Mouse (Mus musculus) mouse trophoblast stem cell (cell line): Measurements from ENCODE around the gene Msh6.
"Not testable (repeated sequence)": the region's sequence is repeated elsewhere in the genome, so short reads cannot be mapped to it uniquely, and the experiment has no call there.

Experiments used
- in situ Hi-C, 2 experiments: fragments of 300-500 bp; cut with MseI, MboI; formaldehyde crosslinking; loops; 2 replicates in 1 of 2; 3 replicates in 1 of 2; pipeline ENCODE4 v1.15.1; 2025

Gene Msh6

GRCm38 (mm10) chr17:87974629-87975228 lies at the start of gene Msh6:
Gene Msh6, plus strand, starts transcription at chr17:87975062.
- in situ Hi-C loops: no loop called here

- in situ Hi-C loops: no loop called here
These were observed 40.5 kb upstream of the Msh6 start for GRCm38 (mm10) chr17:87934326-87934725.

- in situ Hi-C loops: no loop called here
These were observed 40.1 kb upstream of the Msh6 start for GRCm38 (mm10) chr17:87934736-87935135.

GRCm38 (mm10) chr17:87936156-87936555 lies 38.7 kb upstream of the Msh6 start:
- in situ Hi-C loops: no loop called here

- in situ Hi-C loops: loop anchor here (5.0 kb wide), 2 partner anchors 67 to 177 kb away; no protein-coding TSS in a partner anchor
These were observed 25.8 kb upstream of the Msh6 start for GRCm38 (mm10) chr17:87948965-87949584.

- in situ Hi-C loops: not testable (repeated sequence)
These were observed 20.2 kb upstream of the Msh6 start for GRCm38 (mm10) chr17:87954618-87955124.

GRCm38 (mm10) chr17:87957096-87957840 lies 17.6 kb upstream of the Msh6 start:
- in situ Hi-C loops: no loop called here

- in situ Hi-C loops: no loop called here
These were observed 16.6 kb upstream of the Msh6 start for GRCm38 (mm10) chr17:87958283-87958682.

GRCm38 (mm10) chr17:87959406-87959805 lies 15.5 kb upstream of the Msh6 start:
- in situ Hi-C loops: not testable (repeated sequence)

GRCm38 (mm10) chr17:87959931-87960330 lies 14.9 kb upstream of the Msh6 start:
- in situ Hi-C loops: not testable (repeated sequence)

- in situ Hi-C loops: no loop called here
These were observed 11.5 kb upstream of the Msh6 start for GRCm38 (mm10) chr17:87963081-87964075.

- in situ Hi-C loops: not testable (repeated sequence)
These were observed 6.4 kb upstream of the Msh6 start for GRCm38 (mm10) chr17:87968483-87968926.

GRCm38 (mm10) chr17:87971696-87972591 lies 2.9 kb upstream of the Msh6 start:
- in situ Hi-C loops: not testable (repeated sequence)

GRCm38 (mm10) chr17:87972856-87973255 lies 2.0 kb upstream of the Msh6 start:
- in situ Hi-C loops: no loop called here

GRCm38 (mm10) chr17:87973261-87974167 lies 1.3 kb upstream of the Msh6 start:
- in situ Hi-C loops: no loop called here

- in situ Hi-C loops: no loop called here
These were observed 479 bp downstream of the Msh6 start for GRCm38 (mm10) chr17:87975229-87975853.

GRCm38 (mm10) chr17:87976154-87976806 lies 1.4 kb downstream of the Msh6 start:
- in situ Hi-C loops: no loop called here

- in situ Hi-C loops: not testable (repeated sequence)
These were observed 2.1 kb downstream of the Msh6 start for GRCm38 (mm10) chr17:87976927-87977326.
